Mouse (Mus musculus): ENCODE data around the gene Pih1d1.
"Not testable (repeated sequence)": the region's sequence is repeated elsewhere in the genome, so short reads cannot be mapped to it uniquely, and the experiment has no call there.

Gene Pih1d1

DNA sequence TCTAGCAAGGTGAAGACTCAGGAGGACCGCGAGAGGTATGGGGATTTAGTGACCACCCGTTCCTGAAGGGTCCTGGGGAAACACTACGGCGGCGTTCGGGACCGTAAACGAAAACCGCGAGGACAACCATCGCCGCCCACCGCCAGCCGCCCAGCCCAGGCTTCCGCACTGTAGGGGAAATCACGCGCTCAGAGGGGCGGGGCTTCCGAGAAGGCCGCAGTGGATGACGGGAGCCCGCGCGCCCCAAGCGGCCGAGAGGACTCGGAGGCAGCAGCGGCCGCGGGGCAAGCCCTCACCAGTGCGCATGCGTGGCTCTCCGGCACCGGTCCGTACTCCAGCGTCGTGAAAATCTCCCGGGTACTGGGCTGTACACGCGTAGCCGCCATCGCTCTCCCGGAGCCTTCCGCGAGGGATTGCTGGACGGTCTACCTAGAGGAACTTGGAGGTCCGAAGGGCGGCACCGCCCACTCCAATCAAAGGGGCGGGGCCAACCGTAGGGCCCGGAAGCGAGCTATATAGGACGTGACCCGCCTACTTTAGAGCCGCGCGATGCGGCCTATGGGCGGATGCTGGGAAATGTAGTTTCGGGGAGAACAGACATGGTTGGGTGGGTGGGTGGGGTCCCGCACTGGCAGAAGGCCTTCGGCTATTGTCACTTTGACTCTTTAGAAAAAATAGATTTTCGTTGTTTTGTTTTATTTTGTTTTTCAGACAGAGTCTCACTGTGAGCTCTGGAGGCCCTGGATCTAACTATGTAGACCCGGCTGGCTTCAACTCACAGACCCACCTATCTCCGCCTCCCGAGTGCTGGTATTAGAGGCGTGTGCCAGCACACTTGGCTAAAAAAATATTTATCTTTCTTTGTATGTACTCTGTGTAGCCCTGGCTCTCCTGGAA lies at the start of gene Pih1d1, which contains the start of gene Aldh16a1:
Pih1d1 (plus strand) TSS at position 208 of the 897 bp plus-strand sequence.
Aldh16a1 (minus strand) TSS at position 489 of the 897 bp plus-strand sequence.
- peak; percentile 84 for ATAC-seq (ENCODE audit: insufficient number of reproducible peaks, low FRiP score, low TSS enrichment)

DNA sequence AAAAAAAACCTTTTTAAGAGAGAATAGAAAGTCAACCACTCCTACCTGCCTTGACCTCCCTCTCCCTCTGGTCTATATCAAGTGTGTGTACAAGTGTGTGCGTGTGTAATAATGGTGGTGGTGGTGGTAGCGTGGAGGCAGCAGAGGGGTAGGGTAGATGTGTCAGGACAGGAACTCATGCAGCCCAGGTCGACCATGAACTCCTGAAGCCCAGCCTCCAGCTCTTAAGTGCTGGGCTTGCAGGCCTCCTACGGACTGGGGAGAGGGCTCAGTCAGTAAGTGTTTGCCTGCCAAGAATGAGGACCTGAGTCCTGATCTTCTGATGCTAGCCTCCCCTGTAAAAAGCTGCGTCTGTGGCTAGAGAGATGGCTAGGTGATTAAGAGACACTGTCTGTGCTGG lies 49.2 kb upstream of the Pih1d1 start:
- no peak for ATAC-seq (ENCODE audit: insufficient number of reproducible peaks, low FRiP score, low TSS enrichment)

DNA sequence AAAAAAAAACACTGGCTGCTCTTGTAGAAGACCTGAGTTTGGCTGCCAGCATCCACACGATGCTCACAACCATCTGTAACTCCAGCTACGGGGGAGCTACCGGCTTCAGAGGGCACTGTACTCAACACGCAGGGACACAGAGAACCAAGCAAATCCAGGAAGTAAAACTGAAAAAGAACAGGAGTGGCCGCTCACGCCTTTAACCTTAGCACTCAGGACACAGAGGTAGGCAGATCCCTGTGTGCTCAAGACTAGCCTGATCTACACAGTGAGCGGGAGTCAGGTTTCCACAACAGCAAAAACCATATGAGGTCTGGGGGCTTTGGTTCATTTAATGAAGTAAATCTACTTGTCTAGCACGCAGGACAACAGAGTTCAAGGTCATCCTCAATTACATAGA lies 48.6 kb upstream of the Pih1d1 start:
- no peak for ATAC-seq (ENCODE audit: insufficient number of reproducible peaks, low FRiP score, low TSS enrichment)

DNA sequence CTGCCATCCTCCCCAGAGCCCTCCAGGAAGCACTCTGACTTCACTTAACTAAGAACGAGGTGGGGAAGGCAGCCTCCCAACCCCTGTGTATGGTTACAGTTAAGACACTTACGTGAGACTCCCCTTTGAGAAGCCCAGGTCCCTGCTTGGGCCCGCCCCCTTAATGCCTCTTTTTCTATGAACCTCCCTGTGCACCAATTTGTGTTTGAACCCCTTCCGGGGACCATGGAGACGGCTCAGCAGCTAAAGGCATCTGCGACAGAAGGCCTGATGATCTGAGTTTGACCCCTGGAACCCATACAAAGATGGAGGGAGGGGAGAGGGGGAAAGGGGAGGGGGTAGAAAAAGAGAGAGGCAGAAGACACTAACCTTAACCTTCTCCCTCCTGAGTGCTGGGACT lies 47.7 kb upstream of the Pih1d1 start:
- no peak for ATAC-seq (ENCODE audit: insufficient number of reproducible peaks, low FRiP score, low TSS enrichment)

DNA sequence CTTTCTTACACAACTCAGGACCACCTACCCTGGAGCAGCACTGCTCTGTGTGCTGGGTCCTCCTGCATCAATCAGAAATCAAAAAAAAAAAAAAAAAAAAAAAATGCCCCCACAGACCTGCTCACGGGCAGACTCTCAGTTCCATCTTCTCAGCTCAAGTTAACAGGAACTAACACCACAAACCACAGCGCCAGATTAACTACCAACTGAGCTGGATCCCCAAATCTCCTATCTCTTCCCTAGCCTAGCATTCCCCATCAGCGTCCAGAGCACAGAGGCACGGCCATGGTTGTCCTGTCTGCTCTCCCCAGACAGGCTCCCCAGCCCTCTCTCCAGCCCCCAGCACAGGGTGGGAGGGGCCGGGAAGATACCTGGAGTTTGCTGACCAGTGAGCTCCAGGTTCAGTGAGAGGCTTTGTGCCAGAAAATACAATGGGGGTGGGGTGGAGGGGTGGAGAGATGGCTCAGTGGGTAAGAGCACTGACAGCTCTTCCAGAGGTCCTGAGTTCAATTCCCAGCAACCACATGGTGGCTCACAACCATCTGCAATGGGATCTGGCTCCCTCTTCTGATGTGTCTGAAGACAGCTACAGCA lies 47.0 kb upstream of the Pih1d1 start:
- ATAC-seq (ENCODE audit: insufficient number of reproducible peaks, low FRiP score, low TSS enrichment), result no peak

GRCm38 (mm10) chr7:45110089-45110488 lies 44.0 kb upstream of the Pih1d1 start:
- not testable (repeated sequence) for ATAC-seq (ENCODE audit: insufficient number of reproducible peaks, low FRiP score, low TSS enrichment)

DNA sequence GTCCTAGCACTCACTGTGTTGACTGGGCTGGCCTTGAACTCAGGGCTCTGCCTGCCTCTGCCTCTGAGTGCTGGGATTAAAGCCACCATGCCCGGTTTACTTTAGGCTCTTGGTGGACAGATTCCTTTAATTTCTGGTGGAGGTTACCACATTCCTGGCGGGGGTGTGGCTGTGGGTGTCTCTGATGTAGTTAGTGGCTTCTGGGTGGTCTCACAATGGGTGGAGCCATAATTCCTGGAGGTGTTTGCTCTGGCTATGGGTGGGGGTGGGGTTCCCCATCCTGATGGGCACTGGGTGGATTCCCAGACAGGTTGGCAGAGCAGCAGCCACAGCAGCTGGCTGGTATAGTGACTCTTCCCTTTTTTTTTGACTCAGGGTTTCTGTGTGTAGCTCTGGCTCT lies 42.2 kb upstream of the Pih1d1 start:
- no peak for ATAC-seq (ENCODE audit: insufficient number of reproducible peaks, low FRiP score, low TSS enrichment)

DNA sequence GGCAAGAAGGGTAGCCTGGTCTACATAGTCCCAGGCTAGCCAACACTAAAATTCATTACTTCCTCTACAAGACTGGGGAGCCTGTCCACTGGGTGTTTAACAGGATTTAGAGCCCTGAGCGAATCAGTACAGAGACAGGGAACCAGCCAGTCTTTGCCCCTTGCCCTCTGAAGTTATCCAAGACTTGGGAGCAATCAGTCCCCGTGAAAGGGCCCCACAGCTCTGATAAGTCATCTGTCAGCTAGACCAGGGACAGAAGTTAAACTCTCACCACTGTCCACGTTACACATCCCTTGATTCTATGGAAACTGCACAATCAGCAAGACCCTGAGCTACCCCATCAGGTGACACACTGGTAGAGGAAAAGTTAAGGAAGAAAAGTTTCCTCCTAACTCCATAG lies 41.6 kb upstream of the Pih1d1 start:
- ATAC-seq (ENCODE audit: insufficient number of reproducible peaks, low FRiP score, low TSS enrichment), result no peak

DNA sequence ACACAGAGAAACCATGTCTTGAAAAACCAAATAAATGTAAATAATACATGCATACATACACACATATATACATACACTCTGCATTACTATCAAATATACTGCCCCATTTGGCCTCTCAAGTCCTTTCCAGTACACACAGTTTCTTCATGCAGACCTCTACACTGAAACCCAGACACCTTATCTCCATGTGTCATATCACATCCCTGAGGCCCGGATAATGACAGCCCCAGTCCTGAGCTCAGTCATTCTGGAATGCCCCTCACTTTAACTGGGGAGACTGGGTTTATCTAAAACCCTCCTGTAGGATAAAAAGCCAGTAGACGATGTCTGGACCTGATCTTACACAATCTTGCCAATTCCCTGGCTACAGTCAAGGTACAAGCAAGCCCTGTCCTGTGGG lies 40.6 kb upstream of the Pih1d1 start:
- no peak for ATAC-seq (ENCODE audit: insufficient number of reproducible peaks, low FRiP score, low TSS enrichment)

GRCm38 (mm10) chr7:45117566-45117965 lies 36.5 kb upstream of the Pih1d1 start:
- no peak for ATAC-seq (ENCODE audit: insufficient number of reproducible peaks, low FRiP score, low TSS enrichment)

GRCm38 (mm10) chr7:45118336-45118735 lies 35.8 kb upstream of the Pih1d1 start:
- no peak for ATAC-seq (ENCODE audit: insufficient number of reproducible peaks, low FRiP score, low TSS enrichment)

DNA sequence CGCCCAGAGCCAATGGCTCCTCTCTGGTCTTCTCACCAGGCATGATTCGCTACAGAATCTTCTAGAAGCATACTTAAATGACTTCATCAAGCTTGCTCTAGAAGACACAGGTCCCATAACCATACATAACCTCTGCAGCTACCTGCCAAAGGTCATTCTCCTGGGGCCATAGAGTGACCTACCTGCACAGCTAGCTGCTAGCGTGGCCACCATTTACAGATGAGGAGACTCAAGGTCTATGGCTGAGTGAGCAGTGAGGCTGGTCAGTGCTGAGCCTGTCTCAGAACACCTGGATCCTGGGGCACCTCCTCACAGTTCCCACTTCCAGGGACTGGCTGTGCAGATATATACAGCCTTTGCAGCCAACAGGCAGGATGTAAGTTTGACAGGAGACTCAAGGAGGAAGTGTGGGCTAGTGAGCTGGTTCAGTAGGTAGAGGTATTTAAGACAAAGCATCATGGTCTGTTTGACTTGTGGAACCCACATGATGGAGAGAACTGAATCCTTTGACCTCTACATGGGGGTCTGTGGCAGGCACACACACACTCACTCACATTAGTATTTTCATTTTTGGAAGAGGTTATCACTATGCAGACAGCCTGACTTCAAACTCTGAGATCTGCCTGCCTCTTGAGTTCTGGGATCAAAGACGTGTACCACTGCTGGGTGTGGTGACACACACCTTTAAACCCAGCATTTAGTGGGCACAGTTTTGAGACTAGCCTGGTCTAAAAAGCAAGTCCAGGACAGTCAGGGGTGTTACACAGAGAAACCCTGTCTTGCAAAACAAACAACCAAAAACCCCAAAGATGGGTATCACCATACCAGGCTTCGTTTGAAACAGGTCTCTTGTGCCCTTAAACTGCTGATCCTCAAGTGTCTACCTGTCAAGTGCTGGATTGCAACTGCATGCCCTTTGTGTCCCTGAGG lies 34.1 kb upstream of the Pih1d1 start:
- ATAC-seq (ENCODE audit: insufficient number of reproducible peaks, low FRiP score, low TSS enrichment), result no peak

DNA sequence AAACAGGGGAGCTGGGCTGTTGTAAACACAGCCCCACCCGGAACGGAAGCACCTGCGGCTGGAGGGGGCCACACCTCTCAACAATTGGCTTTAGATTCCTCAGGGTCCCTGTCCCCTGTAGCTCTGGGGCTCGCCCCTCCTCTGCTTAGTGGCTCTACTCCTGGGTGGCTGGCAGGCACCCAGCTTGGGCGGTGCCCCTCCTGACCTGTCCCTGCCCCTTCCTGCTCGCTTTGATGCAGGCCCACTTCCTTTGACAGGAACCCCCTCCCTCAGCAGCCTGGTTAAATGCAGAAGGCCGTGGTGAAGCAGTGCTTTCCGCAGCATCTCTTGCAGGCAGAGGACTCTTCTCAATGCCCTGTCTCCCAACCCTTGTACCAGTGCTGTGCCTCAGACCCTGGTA lies 32.7 kb upstream of the Pih1d1 start:
- no peak for ATAC-seq (ENCODE audit: insufficient number of reproducible peaks, low FRiP score, low TSS enrichment)

DNA sequence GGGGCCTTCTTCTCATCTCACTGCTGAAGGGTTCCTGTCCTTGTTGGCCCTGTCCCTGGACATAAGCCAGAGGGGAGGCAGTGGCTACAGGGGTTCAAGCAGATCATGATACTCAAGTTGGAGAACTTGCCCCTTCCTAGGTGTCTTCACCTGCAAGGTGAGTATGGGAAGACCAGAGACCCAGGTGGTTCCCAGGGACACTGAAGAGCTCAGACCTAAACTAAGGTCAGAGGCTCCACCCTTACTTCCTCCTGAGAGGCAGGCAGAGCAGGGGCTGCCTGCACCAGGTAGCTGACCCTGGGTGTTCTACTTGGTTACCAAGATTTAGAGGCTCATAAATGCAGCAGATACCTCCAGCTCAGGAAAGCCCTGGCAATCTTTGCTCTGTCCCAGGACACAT lies 32.1 kb upstream of the Pih1d1 start:
- ATAC-seq (ENCODE audit: insufficient number of reproducible peaks, low FRiP score, low TSS enrichment), result no peak

- no peak for ATAC-seq (ENCODE audit: insufficient number of reproducible peaks, low FRiP score, low TSS enrichment)
Measured at GRCm38 (mm10) chr7:45122561-45123185, 31.4 kb upstream of the Pih1d1 start.

DNA sequence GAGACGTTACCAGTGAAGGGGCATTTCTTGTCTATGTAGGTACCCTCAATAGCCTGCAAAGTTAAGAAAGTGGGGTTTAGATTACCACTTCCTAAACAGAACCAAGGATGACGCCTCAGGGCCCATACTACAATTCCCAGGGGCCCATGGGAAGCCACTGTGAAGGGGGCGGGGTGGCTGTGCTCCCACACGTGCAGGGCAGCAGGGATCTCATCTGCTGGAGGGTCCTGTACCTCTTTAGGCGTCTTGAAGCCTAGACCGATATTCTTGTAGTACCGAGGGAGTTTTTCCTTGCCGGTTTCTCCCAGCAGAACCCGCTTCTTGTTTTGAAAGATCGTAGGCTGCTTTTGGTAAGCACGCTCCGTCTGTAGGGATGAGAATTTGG lies 30.9 kb upstream of the Pih1d1 start:
- ATAC-seq (ENCODE audit: insufficient number of reproducible peaks, low FRiP score, low TSS enrichment), result no peak

GRCm38 (mm10) chr7:45124224-45125143 lies 29.6 kb upstream of the Pih1d1 start, which contains the start of gene Rps11:
Gene Rps11 (minus strand): TSS chr7:45124439.
- peak; percentile 77 for ATAC-seq (ENCODE audit: insufficient number of reproducible peaks, low FRiP score, low TSS enrichment)

DNA sequence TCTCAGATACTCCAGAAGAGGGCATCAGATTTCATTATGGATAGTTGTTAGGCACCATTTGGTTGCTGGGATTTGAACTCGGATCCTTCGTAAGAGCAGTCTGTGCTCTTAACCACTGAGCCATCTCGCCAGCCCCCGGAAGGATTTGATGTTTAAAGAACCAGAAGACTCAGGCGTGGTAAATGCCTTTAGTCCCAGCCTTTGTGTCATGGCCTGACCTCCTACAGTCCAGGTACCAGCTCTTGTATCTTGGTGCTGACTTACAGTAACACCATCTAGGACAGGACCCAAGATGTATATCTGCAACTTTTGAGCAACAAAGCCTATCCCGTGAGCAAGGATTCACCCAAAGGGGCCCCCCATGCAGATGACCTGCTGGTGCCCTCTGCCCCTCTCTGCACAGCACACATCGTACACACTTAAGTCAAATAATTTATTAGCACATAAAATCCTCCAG lies 28.9 kb upstream of the Pih1d1 start:
- ATAC-seq (ENCODE audit: insufficient number of reproducible peaks, low FRiP score, low TSS enrichment), result no peak

DNA sequence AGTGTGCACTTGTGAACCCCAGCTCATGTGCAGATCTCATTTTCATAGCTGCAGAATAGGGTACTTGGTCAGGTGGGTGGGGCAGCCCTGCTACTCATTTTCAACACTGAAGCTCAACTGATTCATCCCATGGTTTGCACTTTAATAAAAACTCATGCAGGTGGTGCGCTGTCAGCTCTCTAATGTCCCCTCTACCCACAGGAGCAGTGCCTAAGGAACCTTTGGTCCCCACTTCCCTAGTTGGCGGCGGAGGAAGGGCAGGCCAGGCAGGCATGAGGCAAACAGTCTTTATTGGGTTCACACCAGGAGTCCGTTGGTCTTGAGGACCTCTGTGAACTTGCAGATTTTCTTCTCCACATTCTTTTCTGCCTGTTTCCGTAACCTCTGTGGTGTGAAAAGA lies 28.5 kb upstream of the Pih1d1 start:
- not testable (repeated sequence) for ATAC-seq (ENCODE audit: insufficient number of reproducible peaks, low FRiP score, low TSS enrichment)
